Mouse (Mus musculus) B cell, adult 2 months (primary cell): ENCODE measurements around the gene Zkscan1.

Experiments used
- DNase-seq, 2 experiments: peaks; one replicate each; pipeline ENCODE4 v3.0.0; 2022

Zkscan1 gene

GRCm38 (mm10) chr5:138118041-138118440 lies 33.2 kb downstream of the Zkscan1 start:
- DNase-seq, result no peak

GRCm38 (mm10) chr5:138132425-138133064 lies 47.7 kb downstream of the Zkscan1 start:
- no peak for DNase-seq

DNA sequence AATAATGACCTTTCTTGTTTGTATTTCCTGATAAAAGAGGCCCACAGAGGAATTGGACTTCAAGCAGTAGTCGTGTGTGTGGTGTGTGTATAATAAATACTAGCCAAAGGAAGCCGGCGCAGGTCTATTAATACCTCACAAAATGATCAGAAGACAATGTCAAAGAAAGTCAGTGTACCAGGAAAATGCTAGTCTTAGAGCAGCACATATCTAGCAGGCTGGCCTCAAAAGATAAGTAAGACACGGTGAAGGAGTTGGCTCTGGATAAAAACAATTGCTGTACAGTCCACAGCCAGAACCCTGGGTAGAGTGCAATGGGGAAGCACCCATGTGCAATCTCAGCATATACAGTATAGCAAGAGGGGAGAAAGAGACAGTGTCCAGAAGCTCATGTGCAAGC lies 52.4 kb downstream of the Zkscan1 start:
- DNase-seq, result no peak

GRCm38 (mm10) chr5:138137935-138138549 lies 53.2 kb downstream of the Zkscan1 start:
- DNase-seq, result peak; percentile 43 to 44

DNA sequence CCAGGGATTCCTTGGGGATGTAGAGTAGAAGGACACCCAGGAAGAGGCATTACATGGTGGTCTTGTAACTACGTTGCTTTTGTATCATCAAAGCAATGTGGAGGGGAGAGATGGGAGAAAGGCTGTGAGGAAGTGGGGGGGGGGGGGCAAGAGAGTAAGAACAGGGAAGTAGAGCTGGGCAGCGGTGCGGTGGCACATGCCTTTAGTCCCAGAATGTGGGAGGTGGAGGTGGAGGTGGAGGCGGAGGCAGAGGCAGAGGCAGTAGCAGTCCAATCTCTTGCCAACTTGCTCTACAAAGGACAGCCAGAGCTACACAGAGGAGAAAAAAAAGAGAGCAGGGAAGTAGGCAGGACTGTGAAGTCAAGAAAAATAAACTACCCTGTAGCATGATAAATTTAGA lies 53.7 kb downstream of the Zkscan1 start:
- DNase-seq, result no peak

GRCm38 (mm10) chr5:138154390-138154789 lies 69.5 kb downstream of the Zkscan1 start:
- DNase-seq, result no peak

DNA sequence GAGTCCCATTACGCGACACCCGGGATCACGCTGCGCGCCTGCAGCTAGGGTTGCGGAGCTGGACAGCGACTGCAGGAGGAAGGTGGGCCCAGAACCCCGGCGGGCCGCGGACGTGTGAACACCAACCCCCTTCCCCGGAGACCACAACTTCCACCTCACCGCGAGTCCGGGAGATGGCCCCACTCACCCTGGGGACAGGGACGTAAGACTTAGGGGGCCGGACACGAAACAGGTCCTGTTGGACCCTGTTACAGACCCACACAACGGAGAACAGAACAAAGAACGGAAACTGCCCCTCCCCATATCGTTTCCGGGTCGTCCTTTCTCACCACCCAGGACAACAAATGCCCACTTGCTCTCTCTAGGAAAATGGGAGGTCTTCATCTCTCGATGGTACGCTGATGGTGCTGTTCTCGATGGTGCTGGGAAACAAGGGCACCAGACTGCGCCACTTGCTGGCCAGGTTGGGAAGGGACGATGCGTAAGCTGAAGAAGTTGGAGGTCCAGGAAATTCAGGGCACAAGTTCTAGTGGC lies 70.6 kb downstream of the Zkscan1 start, which contains the start of gene Zfp113:
Zfp113 (minus strand) TSS at position 302 of the 534 bp plus-strand sequence.
- DNase-seq, result peak; percentile 82 to 87
